Mouse (Mus musculus) small intestine, adult 2 months (tissue): Measurements from ENCODE around the gene Hist2h3c2. TPM values are rescaled to one million over a fixed set of nuclear protein-coding genes. Genes with fewer than 3 reads are reported as not detected.

Experiments used
- H3K27ac ChIP-seq: fragments of 200-500 bp; 2 replicates; pipeline ENCODE4 v1.5.1; 2012; ENCODE audit warnings: low read depth, low read length, control low read depth, inconsistent platforms; ENCODE audit not compliant: insufficient read depth
- H3K27me3 ChIP-seq: fragments of 200-500 bp; 2 replicates; pipeline ENCODE4 v1.6.1; 2012; ENCODE audit warnings: mild to moderate bottlenecking, moderate library complexity, low read length, inconsistent platforms; ENCODE audit not compliant: control insufficient read depth, insufficient read depth
- H3K36me3 ChIP-seq: fragments of 200-500 bp; 2 replicates; pipeline ENCODE4 v1.6.1; 2012; ENCODE audit warnings: mild to moderate bottlenecking, low read length, control low read depth, inconsistent platforms; ENCODE audit not compliant: control insufficient read depth, insufficient read depth
- H3K4me1 ChIP-seq: fragments of 200-500 bp; 2 replicates; pipeline ENCODE4 v1.6.1; 2012; ENCODE audit warnings: low read length, inconsistent platforms, mixed read lengths; ENCODE audit not compliant: control insufficient read depth, insufficient read depth, insufficient read length
- H3K4me3 ChIP-seq: fragments of 200-500 bp; 2 replicates; pipeline ENCODE4 v1.5.1; 2012; ENCODE audit warnings: low read depth, mild to moderate bottlenecking, control low read depth, inconsistent platforms, low read length, moderate library complexity
- CTCF ChIP-seq: fragments of 200-500 bp; IDR thresholded peaks from 2 replicates; pipeline ENCODE4 v1.5.1; 2012; ENCODE audit warnings: low read depth, mild to moderate bottlenecking, control low read depth, inconsistent platforms, low read length, moderate library complexity, mixed read lengths; ENCODE audit not compliant: insufficient replicate concordance, insufficient read length; ENCODE audit errors: extremely low read depth
- POLR2A ChIP-seq: fragments of 200-500 bp; IDR thresholded peaks from 2 replicates; pipeline ENCODE4 v1.6.1; 2012; ENCODE audit warnings: low read depth, mild to moderate bottlenecking, control low read depth, inconsistent platforms, low read length, moderate library complexity
- WGBS: fragments of 180-500 bp; shearing (Covaris S2); methylation state at CpG from one replicate; pipeline ENCODE4 v1.1.7; 2018; 5-methylcytosine and 5-hydroxymethylcytosine counted together
- polyA plus RNA-seq: library from polyadenylated mRNA; depleted of rRNA; stranded (reverse); fragments of >200 nt; gene quantifications from 2 replicates; pipeline ENCODE4 v1.2.3, GENCODE M21; 2012; rRNA removed

Hist2h3c2 gene
- polyA plus RNA-seq, 1 experiment: 109 TPM

DNA sequence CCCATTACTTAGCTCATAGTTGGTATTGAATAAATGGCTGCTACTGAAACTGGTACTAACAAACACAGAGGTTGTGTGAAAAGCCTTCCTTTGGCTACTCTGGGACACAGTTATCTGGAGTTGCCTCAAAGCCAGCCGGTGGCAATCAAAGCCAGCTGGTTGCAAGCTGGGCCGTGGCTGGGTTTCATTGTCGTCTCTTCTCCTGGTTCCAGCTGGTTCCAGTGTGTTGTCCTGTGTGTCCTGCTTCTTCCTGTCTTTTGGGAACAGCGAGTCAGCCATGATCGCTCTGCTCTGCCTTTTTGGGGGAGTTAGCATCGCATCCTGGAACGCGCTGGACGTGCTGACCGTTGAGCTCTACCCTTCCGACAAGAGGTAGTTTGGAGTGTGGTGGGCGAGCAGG lies 46.0 kb downstream of the Hist2h3c2 start:
- 64% methylated on average over 12 of the region's 12 CpGs for WGBS
- Histone ChIP-seq H3K4me3 (no peak overlapping the region), H3K27ac (no peak overlapping the region), H3K27me3 (no peaks in the 10 kb centered on the region), H3K36me3 (no peaks in the 10 kb centered on the region), H3K4me1 (peaks cover 3% of the 10 kb centered on the region; the same call in 1 of the 2 replicates)
- TF ChIP-seq POLR2A: no peak
- TF ChIP-seq CTCF: no peak

Other genes starting within 250 kb of the Hist2h3c2 start
- gene Plekho1, start 243.1 kb downstream of the Hist2h3c2 start, polyA plus RNA-seq: 10.8 and 31.3 TPM in 2 replicates
- gene Vps45, start 180.7 kb downstream of the Hist2h3c2 start, polyA plus RNA-seq: 0.99 and 2.5 TPM in 2 replicates
- 13.7 and 23.6 TPM in 2 replicates for gene Otud7b, start 134.6 kb downstream of the Hist2h3c2 start, polyA plus RNA-seq
- gene Mtmr11, start 77.1 kb downstream of the Hist2h3c2 start, polyA plus RNA-seq: 5.0 and 64.6 TPM in 2 replicates
- 42.2 and 73.2 TPM in 2 replicates for gene Sf3b4, start 66.8 kb downstream of the Hist2h3c2 start, polyA plus RNA-seq
- 0.85 and 1.4 TPM in 2 replicates for gene Sv2a, start 58.0 kb downstream of the Hist2h3c2 start, polyA plus RNA-seq
- 62.0 and 66.0 TPM in 2 replicates for gene Bola1, start 19.4 kb downstream of the Hist2h3c2 start, polyA plus RNA-seq
- gene Hist2h2ab, start 19.3 kb downstream of the Hist2h3c2 start, polyA plus RNA-seq: 3.4 and 9.2 TPM in 2 replicates
- 28.7 and 40.4 TPM in 2 replicates for gene Hist2h2ac, start 18.2 kb downstream of the Hist2h3c2 start, polyA plus RNA-seq
- 0.96 and 1.4 TPM in 2 replicates for gene Hist2h2be, start 18.0 kb downstream of the Hist2h3c2 start, polyA plus RNA-seq
- gene Hist2h2aa2, start 1.1 kb upstream of the Hist2h3c2 start, polyA plus RNA-seq: 248 and 339 TPM in 2 replicates
- gene Hist2h2aa1, start 6.4 kb upstream of the Hist2h3c2 start, polyA plus RNA-seq: 485 and 622 TPM in 2 replicates
- gene Hist2h3c1, start 7.6 kb upstream of the Hist2h3c2 start, polyA plus RNA-seq: not detected in 2 replicates
- gene Hist2h4, start 24.2 kb upstream of the Hist2h3c2 start, polyA plus RNA-seq: 4.2 and 6.3 TPM in 2 replicates
- gene Hist2h3b, start 29.5 kb upstream of the Hist2h3c2 start, polyA plus RNA-seq: 77.4 and 102 TPM in 2 replicates
- gene Hist2h2bb, start 30.6 kb upstream of the Hist2h3c2 start, polyA plus RNA-seq: 8.4 and 8.7 TPM in 2 replicates
- gene Fcgr1, start 54.8 kb upstream of the Hist2h3c2 start, polyA plus RNA-seq: 1.8 and 2.4 TPM in 2 replicates
- gene BC107364, start 213.2 kb upstream of the Hist2h3c2 start, polyA plus RNA-seq: not detected in 2 replicates